Mouse (Mus musculus): Measurements from ENCODE around the gene Ddx19b. TPM values are rescaled to one million over a fixed set of nuclear protein-coding genes. Genes with fewer than 3 reads are reported as not detected.
A peak's percentile ranks its signal among the peaks of the same experiment; 100 is the strongest.
"Not testable (repeated sequence)": the region's sequence is repeated elsewhere in the genome, so short reads cannot be mapped to it uniquely, and the experiment has no call there.

The Ddx19b gene
- polyA plus RNA-seq, 1 experiment from 2014 or later = 9.2 TPM

DNA sequence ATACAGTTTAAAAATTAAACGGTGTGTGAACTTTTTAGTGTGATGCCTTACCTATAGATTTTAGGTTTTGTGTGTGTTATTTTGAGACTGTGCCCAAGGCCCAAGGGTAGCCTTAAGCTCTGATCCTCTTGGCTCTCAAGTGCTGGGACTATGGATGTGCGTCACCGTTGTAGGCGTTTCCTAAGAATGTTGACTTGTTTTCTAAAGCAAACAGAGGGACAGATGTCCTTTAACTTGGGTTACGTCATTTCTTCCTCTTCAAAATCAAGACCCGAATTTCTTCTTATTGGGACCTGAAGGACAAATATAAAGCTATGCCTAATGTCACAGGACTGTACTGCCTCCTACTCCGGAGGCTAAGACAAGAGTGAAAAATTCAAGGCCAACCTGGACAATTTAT is 1.4 kb upstream of the Ddx19b start, which contains the start of gene Aars:
TSS of gene Aars (plus strand) at position 229 of the 400 bp plus-strand sequence.
- no peaks in the 10 kb centered on the region for H3K9me3 ChIP-seq
- ATAC-seq = no peak
- H3K4me2 ChIP-seq (replicated peaks) = peak within 1 kb of the TSS; percentile 79
- peaks cover 24% of the 10 kb centered on the region for H3K4me1 ChIP-seq (replicated peaks)
- H3K9ac ChIP-seq (replicated peaks) = peak within 1 kb of the TSS; percentile 86
- H3K27ac ChIP-seq = peak within 1 kb of the TSS; percentile 87
- H3K27me3 ChIP-seq = peaks cover 15% of the 10 kb centered on the region
- peaks cover 20% of the 10 kb centered on the region for H3K36me3 ChIP-seq
- peak within 1 kb of the TSS; percentile 76 for H3K4me3 ChIP-seq (replicated peaks)
- 96% methylated on average over 7 of the region's 7 CpGs for WGBS

DNA sequence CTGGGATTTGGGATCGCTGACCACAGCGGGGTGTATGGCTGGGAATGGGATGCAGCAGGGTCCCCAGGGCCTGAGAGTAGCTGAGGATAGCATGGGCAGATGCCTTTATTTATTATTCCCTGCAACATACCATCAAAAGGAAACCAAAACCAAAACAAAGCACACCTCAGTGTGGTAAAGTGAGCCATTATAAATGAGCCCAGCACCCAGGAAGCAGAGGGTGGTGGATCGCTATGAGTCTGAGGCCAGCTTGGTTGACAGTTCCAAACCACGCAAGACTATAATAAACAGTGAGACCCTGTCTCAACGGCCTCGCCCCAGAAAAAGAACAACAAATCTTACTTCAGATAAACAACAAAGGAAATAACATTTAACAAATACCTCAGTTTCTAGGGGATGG is 1.5 kb downstream of the Ddx19b start:
- 84% methylated on average over 6 of the region's 6 CpGs for WGBS

DNA sequence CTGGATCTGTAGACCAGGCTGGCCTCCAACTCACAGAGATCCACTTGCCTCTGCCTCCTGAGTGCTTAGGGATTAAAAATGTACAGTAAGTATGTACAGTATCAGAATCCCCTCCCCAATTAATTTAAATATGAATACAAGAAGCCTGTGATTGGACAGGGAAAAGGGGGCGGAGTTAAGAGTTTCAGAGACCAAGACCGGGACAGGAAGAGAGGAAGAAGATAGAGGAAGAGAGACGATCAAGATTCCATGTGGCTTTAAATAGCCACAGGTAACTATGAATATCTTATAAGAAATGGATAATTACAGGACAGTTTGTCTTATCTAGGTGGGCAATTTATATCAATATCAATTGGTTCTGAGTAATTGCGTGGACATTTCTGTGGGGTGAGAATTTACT is 2.0 kb downstream of the Ddx19b start:
- H3K4me2 ChIP-seq (replicated peaks) = no peak overlapping the region
- 63% methylated on average over 4 of the region's 4 CpGs for WGBS
- peaks cover 15% of the 10 kb centered on the region for H3K4me1 ChIP-seq (replicated peaks)
- peaks cover 15% of the 10 kb centered on the region for H3K27me3 ChIP-seq
- H3K4me3 ChIP-seq (replicated peaks) = no peak overlapping the region
- no peaks in the 10 kb centered on the region for H3K9me3 ChIP-seq
- H3K9ac ChIP-seq (replicated peaks) = no peak overlapping the region
- no peak for ATAC-seq
- H3K27ac ChIP-seq = no peak overlapping the region
- no peaks in the 10 kb centered on the region for H3K36me3 ChIP-seq

More for the DNA sequence above, 1.5 kb downstream of the Ddx19b start:
- no peak for ATAC-seq
- Histone ChIP-seq H3K9ac (replicated peaks) (no peak overlapping the region), H3K27ac (no peak overlapping the region), H3K4me1 (replicated peaks) (peaks cover 20% of the 10 kb centered on the region), H3K36me3 (no peaks in the 10 kb centered on the region), H3K4me2 (replicated peaks) (no peak overlapping the region), H3K9me3 (no peaks in the 10 kb centered on the region), H3K4me3 (replicated peaks) (no peak overlapping the region), H3K27me3 (peaks cover 15% of the 10 kb centered on the region)

DNA sequence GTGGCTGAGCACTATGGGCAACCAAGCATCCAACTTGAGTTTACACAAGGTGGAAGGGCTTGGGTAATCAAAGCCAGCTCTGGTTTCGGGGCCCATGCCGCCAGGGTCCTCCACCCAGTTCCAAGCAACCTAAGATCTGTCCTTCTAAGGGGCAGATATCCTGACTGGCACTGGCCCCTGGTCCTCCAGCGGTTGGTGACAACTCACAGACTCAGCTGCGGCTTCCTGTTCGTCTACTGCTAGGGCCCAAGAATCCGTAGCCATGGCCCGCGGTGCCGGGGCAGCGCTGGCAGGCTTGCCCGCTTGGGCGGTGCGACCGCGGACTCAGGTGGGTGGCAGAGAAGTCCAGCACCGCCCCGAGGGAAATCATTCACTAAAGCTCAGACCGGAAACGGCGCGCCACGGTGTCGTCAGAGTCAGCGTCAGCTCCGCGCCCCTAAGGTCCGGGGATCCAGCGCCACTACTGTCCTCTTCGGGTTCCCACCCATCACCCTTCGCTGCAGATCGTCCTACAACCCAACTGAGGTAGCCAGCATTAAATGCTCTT is 4.1 kb downstream of the Ddx19b start:
- Histone ChIP-seq H3K4me1 (replicated peaks) (peaks cover 11% of the 10 kb centered on the region), H3K9ac (replicated peaks) (peak overlapping the region; percentile 89), H3K9me3 (no peaks in the 10 kb centered on the region), H3K4me2 (replicated peaks) (peak overlapping the region; percentile 84), H3K27ac (peak overlapping the region; percentile 57), H3K36me3 (no peaks in the 10 kb centered on the region), H3K4me3 (replicated peaks) (peak overlapping the region; percentile 89), H3K27me3 (peaks cover 15% of the 10 kb centered on the region)
- under 1% methylated on average over 31 of the region's 31 CpGs for WGBS
- peak; percentile 95 for ATAC-seq

DNA sequence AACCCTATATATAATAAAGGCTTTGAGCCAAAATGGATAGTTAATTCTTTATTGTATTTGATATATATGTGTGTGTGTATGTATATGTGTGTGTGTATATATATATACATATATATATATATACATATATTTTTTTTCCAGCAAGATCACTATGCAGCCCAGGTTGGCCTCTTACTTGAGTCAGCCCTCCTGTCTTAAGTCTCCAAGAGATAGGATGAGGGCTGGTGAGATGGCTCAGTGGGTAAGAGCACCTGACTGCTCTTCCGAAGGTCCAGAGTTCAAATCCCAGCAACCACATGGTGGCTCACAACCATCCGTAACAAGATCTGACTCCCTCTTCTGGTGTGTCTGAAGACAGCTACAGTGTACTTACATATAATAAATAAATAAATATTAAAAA is 4.9 kb downstream of the Ddx19b start:
- 92% methylated on average over 2 of the region's 2 CpGs for WGBS
- not testable (repeated sequence) for H3K9ac ChIP-seq (replicated peaks); H3K27ac ChIP-seq; H3K36me3 ChIP-seq; ATAC-seq; H3K9me3 ChIP-seq; H3K4me2 ChIP-seq (replicated peaks); H3K4me3 ChIP-seq (replicated peaks)
- Histone ChIP-seq H3K27me3 (peaks cover 11% of the 10 kb centered on the region), H3K4me1 (replicated peaks) (peaks cover 11% of the 10 kb centered on the region)

DNA sequence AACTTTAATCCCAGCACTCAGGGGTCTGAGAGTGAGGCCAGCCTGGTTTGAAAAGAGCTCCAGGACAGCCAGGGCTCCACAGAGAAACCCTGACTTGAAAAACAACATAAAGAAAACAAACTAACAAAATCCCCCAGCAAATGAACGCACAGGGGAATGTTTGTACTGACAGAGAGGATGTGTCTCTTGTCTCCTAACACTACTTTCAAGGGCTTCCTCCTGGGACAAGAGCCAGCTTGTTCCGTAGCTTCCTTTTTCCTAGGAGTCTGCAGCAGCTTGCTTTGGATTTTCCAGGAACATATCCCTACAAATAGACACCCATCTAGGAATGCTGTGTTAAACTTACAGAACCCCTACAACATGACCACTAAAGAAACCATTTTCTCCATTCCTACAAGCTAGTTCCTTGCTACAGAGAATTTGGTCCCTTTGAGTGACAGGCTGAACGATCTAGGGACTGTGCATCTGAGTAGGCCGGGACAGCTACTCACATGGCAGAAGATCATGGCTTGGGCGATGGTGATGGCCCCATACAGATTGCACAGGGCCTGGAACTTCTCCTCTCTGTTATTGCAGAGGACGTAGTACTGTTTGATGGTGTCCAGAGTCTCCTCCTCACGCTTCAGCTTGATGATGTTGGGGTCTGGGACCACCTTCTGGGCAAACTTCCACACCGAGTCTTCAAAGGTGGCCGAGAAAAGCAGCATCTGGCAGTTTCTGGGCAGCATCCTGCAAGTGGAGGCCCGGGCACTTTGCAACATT is 21.1 kb downstream of the Ddx19b start:
- not testable (repeated sequence) for H3K27me3 ChIP-seq; ATAC-seq; H3K27ac ChIP-seq; H3K9me3 ChIP-seq; H3K4me1 ChIP-seq (replicated peaks); H3K9ac ChIP-seq (replicated peaks); H3K4me3 ChIP-seq (replicated peaks); H3K4me2 ChIP-seq (replicated peaks)
- WGBS = 97% methylated on average over 9 of the region's 10 CpGs
- H3K36me3 ChIP-seq = peaks cover 67% of the 10 kb centered on the region

DNA sequence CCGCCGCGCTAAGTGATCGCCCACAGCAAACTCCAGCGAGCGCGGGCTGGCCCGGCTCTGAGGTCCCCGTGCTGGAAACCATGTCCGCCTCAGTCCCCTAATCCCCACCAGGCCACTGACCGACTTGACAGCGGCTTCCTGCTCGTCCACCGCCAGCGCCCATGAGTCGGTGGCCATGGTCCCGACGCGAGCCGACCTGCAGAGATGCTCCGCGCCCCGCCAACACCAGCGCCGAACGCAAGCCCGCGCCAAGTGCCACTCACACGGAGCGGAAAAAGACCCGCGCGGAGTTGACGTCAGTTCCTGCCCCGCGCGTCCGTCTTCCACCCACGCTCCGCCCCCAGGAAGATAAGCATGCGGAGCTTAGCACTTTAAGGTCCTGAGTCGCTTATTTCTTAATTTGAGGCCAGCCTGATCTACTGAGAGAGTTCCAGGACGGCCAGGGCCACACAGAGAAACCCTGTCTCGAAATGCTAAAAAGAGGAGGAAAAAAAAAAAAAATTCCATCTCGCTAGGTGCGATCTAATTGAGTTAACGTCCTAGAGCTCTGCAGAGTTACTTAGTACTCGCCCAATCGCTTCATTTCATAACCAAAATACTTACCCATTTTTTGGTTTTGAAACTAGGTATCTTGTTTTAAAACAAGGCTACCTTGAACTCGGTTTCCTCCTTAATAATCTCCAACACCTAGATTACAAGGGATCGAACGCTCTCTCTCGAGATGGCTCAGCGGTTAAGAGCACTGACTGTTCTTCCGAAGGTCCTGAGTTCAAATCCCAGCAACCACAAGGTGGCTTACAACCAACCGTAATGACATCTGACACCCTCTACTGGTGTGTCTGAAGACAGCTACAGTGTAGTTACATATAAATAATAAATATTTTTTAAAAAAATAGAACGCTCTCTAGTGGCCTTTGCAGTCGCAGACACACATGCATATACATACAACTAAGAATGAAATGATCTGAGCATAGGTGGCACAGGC is 33.7 kb downstream of the Ddx19b start, which contains the start of gene Ddx19a:
TSS of gene Ddx19a (minus strand) at position 254 of the 985 bp plus-strand sequence.
- Histone ChIP-seq H3K27me3 (no peaks in the 10 kb centered on the region), H3K9me3 (no peaks in the 10 kb centered on the region), H3K36me3 (peaks cover 20% of the 10 kb centered on the region), H3K27ac (peak within 1 kb of the TSS; percentile 76), H3K9ac (replicated peaks) (peak within 1 kb of the TSS; percentile 85), H3K4me1 (replicated peaks) (peaks cover 11% of the 10 kb centered on the region), H3K4me3 (replicated peaks) (peak within 1 kb of the TSS; percentile 93), H3K4me2 (replicated peaks) (peak within 1 kb of the TSS; percentile 84)
- peak; percentile 98 for ATAC-seq
- 4% methylated on average over 58 of the region's 58 CpGs for WGBS

DNA sequence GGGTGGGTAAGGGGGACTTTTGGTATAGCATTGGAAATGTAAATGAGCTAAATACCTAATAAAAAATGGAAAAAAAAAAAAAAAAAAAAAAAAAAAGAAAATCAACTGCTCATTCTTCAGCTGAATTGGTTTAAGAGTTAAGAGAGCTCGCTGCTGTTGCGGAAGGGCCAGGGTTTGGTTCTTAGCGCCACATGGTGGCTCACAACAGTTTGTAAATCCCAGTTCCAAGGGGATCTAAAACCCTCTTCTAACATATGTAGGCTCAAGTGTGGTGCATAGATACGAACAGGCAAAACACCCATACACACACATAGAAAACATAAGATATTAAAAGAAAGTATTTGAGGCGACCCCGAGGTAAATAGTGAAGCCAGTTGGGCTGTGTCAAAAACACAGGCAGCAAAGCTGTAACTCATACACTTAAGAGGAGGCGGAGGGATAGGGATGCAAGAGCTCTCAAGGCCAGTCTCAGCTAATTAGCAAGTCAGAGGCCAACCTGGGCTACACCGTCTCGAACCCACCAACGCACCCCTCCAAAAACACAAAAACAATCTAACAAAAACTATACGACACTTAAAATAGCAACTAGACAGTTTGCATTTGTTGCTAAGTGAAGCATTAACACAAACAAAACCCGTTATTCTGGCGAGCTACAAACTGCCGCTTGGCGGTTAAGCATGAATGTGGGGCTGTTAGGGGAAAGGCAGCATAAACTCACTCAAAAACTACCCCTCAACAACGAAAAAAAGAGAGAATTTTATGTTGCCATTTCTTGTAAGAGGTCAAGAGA is 34.7 kb downstream of the Ddx19b start:
- Histone ChIP-seq H3K9ac (replicated peaks) (peak overlapping the region; percentile 85), H3K4me1 (replicated peaks) (peaks cover 11% of the 10 kb centered on the region), H3K4me3 (replicated peaks) (peak overlapping the region; percentile 93), H3K27me3 (no peaks in the 10 kb centered on the region), H3K4me2 (replicated peaks) (peak overlapping the region; percentile 84), H3K27ac (peak overlapping the region; percentile 76), H3K9me3 (no peaks in the 10 kb centered on the region), H3K36me3 (peaks cover 24% of the 10 kb centered on the region)
- no peak; the same call in 1 of the 2 replicates for ATAC-seq
- 37% methylated on average over 16 of the region's 16 CpGs for WGBS

DNA sequence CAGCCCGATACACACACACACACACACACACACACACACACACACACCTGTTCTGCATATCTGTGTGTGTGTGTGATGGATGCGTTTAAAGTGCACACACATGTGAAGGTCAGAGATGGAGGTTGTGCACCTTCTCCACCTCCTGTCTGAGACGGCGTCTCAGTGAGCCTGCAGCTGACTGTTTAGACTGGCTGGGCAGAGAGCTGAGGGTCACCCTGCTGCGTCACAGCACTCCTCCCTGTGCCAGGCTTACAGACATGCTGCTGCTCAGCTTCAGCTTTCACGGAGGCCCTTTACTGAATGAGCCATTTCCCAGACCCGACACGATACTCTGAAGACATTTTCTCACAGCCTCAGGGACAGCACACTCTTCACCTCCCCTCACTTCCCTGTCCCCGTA is 41.5 kb downstream of the Ddx19b start:
- no peak overlapping the region for H3K27ac ChIP-seq
- H3K36me3 ChIP-seq = peaks cover 84% of the 10 kb centered on the region
- no peaks in the 10 kb centered on the region for H3K4me1 ChIP-seq (replicated peaks)
- H3K9ac ChIP-seq (replicated peaks) = no peak overlapping the region
- H3K27me3 ChIP-seq = no peaks in the 10 kb centered on the region
- H3K4me3 ChIP-seq (replicated peaks) = no peak overlapping the region
- ATAC-seq = no peak
- H3K4me2 ChIP-seq (replicated peaks) = no peak overlapping the region
- WGBS = 89% methylated on average over 9 of the region's 9 CpGs
- no peaks in the 10 kb centered on the region for H3K9me3 ChIP-seq

DNA sequence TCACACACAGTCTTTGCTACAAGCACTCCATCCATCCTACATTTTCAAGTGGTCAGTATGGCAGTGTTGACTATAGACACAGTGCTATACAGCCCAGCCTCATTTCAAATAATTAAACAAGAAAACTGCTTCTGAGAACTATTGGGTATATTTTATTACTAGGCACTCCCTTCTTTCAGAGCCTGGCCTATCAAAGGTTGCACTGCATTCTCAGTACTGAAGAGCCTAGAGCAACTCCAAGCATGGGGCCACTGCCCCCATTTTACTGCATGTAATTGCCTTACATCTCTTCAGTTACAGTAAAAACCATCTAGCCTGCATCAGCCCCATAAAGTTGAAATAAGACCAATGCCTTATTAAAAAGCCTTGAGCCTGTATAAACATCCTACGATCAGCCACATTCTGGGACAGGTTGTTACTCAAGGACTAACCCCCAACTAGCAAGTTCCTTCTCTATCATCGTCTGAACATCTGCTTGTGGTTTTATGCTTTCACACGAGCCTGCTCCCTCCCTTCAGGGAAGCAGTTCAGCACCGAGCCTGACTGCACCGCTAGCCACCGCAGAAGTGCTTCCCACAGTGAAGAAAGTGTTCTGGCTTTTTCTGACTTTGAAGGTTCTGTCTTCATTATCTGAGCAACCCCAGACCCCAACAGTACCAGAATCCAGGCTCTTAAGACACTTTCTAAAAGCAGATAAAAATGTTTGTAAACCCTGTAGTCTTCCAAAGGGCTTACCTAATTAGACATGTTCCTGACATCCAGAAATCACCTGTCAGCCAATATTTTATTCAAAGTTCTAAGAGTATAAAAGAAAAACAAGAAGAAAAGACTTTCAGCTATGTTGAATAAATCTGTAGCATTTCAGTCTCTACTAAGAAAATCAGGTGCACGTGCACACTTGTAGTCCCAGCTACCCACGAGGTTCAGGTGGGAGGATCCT is 43.5 kb downstream of the Ddx19b start:
- Histone ChIP-seq H3K27ac (no peak overlapping the region), H3K27me3 (no peaks in the 10 kb centered on the region), H3K4me2 (replicated peaks) (no peak overlapping the region), H3K9ac (replicated peaks) (no peak overlapping the region), H3K36me3 (peaks cover 91% of the 10 kb centered on the region), H3K9me3 (no peaks in the 10 kb centered on the region), H3K4me3 (replicated peaks) (no peak overlapping the region), H3K4me1 (replicated peaks) (no peaks in the 10 kb centered on the region)
- 92% methylated on average over 8 of the region's 8 CpGs for WGBS
- ATAC-seq = no peak

Measured in midbrain, embryonic 13.5 days (tissue).